Mouse (Mus musculus): ENCODE measurements around the gene Mical3. TPM values are rescaled to one million over a fixed set of nuclear protein-coding genes. Genes with fewer than 3 reads are reported as not detected.

Gene Mical3
- total and polyA plus RNA-seq, 2 experiments, result 5.8 to 7.9 TPM

DNA sequence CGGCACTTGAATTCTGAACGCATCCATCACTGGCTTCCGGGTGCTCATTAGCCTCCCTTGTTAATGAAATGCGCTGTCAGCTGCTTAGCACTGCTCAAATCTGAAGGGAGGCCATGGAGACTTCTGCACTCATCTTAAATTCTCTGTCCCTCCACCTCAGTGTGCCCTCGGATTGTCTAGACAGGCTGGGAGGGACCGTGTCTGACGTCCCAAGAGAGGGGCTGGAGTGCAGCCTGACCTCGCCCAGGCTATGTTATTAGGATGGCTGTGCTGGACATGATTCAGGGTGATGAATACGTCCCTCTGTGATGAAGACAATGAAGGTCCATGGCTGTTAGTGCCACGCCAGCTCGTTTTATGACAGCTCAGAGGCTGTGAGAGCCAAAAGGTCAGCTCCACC is 153.8 kb downstream of the Mical3 start:
- no peaks in the 10 kb centered on the region; the same call in 1 of the 2 replicates for H3K36me3 ChIP-seq (ENCODE audit: control insufficient read depth, insufficient read depth, low read length)
- no peak overlapping the region for H3K9ac ChIP-seq (ENCODE audit: low read depth, low read length)
- no peak overlapping the region for H3K4me3 ChIP-seq (ENCODE audit: insufficient read depth, low read depth, low read length)
- DNase-seq (ENCODE audit: extremely low read depth, low read depth, low spot score), result no peak
- H3K27me3 ChIP-seq (ENCODE audit: control insufficient read depth, insufficient read depth, low read length), result no peaks in the 10 kb centered on the region
- 89% methylated on average over 11 of the region's 11 CpGs for WGBS
- peaks cover 3% of the 10 kb centered on the region; the same call in 1 of the 2 replicates for H3K4me1 ChIP-seq (ENCODE audit: control insufficient read depth, insufficient read depth, low read length)
- H3K79me2 ChIP-seq (ENCODE audit: control insufficient read depth, insufficient read depth, low read length), result no peaks in the 10 kb centered on the region
- no peak for TF ChIP-seq POLR2A (IDR thresholded peaks at IDR 0.05; ENCODE audit: extremely low read depth, insufficient read depth, low read length)
- H3K27ac ChIP-seq (replicated peaks; ENCODE audit: insufficient read depth, low read depth, low read length), result no peak overlapping the region

- no peaks in the 10 kb centered on the region for H3K79me2 ChIP-seq (ENCODE audit: control insufficient read depth, insufficient read depth, low read length)
- 91% methylated on average over 12 of the region's 12 CpGs for WGBS
- H3K36me3 ChIP-seq (ENCODE audit: control insufficient read depth, insufficient read depth, low read length), result no peaks in the 10 kb centered on the region; the same call in 1 of the 2 replicates
- peaks cover 3% of the 10 kb centered on the region; the same call in 1 of the 2 replicates for H3K4me1 ChIP-seq (ENCODE audit: control insufficient read depth, insufficient read depth, low read length)
- no peak overlapping the region for H3K9ac ChIP-seq (ENCODE audit: low read depth, low read length)
- no peak for TF ChIP-seq POLR2A (IDR thresholded peaks at IDR 0.05; ENCODE audit: extremely low read depth, insufficient read depth, low read length)
- TF ChIP-seq CTCF (IDR thresholded peaks at IDR 0.05; ENCODE audit: low read depth, low read length), result no peak
- DNase-seq (ENCODE audit: extremely low read depth, low read depth, low spot score), result no peak
- no peaks in the 10 kb centered on the region for H3K27me3 ChIP-seq (ENCODE audit: control insufficient read depth, insufficient read depth, low read length)
- no peak overlapping the region for H3K4me3 ChIP-seq (ENCODE audit: insufficient read depth, low read depth, low read length)
- no peak overlapping the region for H3K27ac ChIP-seq (replicated peaks; ENCODE audit: insufficient read depth, low read depth, low read length)
Measured at GRCm38 (mm10) chr6:120976097-120976496, 154.7 kb downstream of the Mical3 start.

DNA sequence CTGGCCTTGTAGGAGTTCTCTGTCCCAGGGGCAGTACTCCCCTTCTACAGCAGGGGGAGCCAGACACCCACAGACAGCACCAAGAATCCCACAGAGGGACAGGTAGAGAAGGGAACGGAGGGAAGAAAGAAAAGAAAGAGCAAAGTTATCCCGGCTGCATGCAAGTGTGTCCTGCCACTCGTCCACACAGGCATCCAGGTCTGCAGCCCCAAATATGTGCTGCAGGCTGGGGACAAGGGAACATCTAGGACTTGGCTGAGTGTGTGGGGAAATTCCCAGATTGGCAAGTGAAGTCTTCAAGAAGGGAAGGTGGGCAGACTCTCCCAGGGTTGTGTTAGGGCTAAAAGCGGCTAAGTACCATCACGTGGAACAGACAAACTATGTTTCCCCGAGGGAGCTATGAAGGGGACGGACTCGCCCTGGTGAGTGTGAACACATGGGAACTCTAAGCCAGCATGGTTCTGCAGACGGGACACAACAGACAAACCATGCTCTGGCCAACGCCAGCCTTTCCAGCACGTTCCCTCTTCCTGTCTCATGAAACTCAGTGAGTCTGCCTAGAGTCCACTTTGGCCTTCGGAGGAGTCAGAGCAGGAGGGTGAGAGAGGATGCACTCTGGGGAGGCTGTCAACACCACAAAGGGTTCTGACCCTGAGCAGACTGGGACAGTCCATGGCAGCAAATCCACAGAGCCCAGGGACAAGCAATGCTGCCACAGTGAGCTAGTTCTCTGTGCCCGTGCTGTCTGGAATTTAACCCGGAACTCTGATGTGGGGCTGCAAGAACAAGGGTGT is 158.8 kb downstream of the Mical3 start:
- H3K4me3 ChIP-seq (ENCODE audit: insufficient read depth, low read depth, low read length), result no peak overlapping the region
- peaks cover 3% of the 10 kb centered on the region; the same call in 1 of the 2 replicates for H3K36me3 ChIP-seq (ENCODE audit: control insufficient read depth, insufficient read depth, low read length)
- no peaks in the 10 kb centered on the region for H3K79me2 ChIP-seq (ENCODE audit: control insufficient read depth, insufficient read depth, low read length)
- peak; percentile 41 for DNase-seq (ENCODE audit: extremely low read depth, low read depth, low spot score)
- H3K27me3 ChIP-seq (ENCODE audit: control insufficient read depth, insufficient read depth, low read length), result no peaks in the 10 kb centered on the region
- no peak overlapping the region for H3K27ac ChIP-seq (replicated peaks; ENCODE audit: insufficient read depth, low read depth, low read length)
- no peak overlapping the region for H3K9ac ChIP-seq (ENCODE audit: low read depth, low read length)
- peak; percentile 98 for TF ChIP-seq CTCF (IDR thresholded peaks at IDR 0.05; ENCODE audit: low read depth, low read length)
- TF ChIP-seq POLR2A (IDR thresholded peaks at IDR 0.05; ENCODE audit: extremely low read depth, insufficient read depth, low read length), result no peak
- 62% methylated on average over 14 of the region's 14 CpGs for WGBS
- H3K4me1 ChIP-seq (ENCODE audit: control insufficient read depth, insufficient read depth, low read length), result no peaks in the 10 kb centered on the region

GRCm38 (mm10) chr6:120970939-120971796 is 159.6 kb downstream of the Mical3 start:
- WGBS, result 73% methylated on average over 8 of the region's 8 CpGs
- Histone ChIP-seq H3K4me3 (ENCODE audit: insufficient read depth, low read depth, low read length) (no peak overlapping the region), H3K79me2 (ENCODE audit: control insufficient read depth, insufficient read depth, low read length) (no peaks in the 10 kb centered on the region), H3K4me1 (ENCODE audit: control insufficient read depth, insufficient read depth, low read length) (no peaks in the 10 kb centered on the region), H3K27ac (replicated peaks; ENCODE audit: insufficient read depth, low read depth, low read length) (no peak overlapping the region), H3K36me3 (ENCODE audit: control insufficient read depth, insufficient read depth, low read length) (peaks cover 3% of the 10 kb centered on the region; the same call in 1 of the 2 replicates), H3K9ac (ENCODE audit: low read depth, low read length) (no peak overlapping the region), H3K27me3 (ENCODE audit: control insufficient read depth, insufficient read depth, low read length) (no peaks in the 10 kb centered on the region)
- TF ChIP-seq POLR2A (IDR thresholded peaks at IDR 0.05; ENCODE audit: extremely low read depth, insufficient read depth, low read length), result no peak
- no peak for TF ChIP-seq CTCF (IDR thresholded peaks at IDR 0.05; ENCODE audit: low read depth, low read length)
- DNase-seq (ENCODE audit: extremely low read depth, low read depth, low spot score), result no peak

DNA sequence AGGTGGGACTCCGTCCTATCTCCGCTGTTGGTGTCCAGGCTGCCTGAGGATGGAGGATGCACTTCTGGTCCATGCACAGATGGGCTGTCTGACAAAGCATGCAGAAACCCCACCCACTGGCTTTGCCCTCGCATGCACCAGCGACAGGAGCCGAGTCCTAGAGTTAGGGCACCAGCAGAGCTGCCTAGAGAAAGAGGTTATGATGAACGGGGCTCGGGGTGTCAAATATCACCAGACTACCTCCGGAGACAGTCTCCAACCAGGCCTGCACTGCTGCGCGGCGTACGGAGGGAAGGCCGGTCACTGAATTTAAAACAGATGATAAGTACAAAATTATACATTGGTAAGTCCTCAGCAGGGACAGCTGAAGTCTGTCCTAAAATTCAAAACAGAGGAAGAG is 165.0 kb downstream of the Mical3 start:
- TF ChIP-seq CTCF (IDR thresholded peaks at IDR 0.05; ENCODE audit: low read depth, low read length) (no peak), POLR2A (IDR thresholded peaks at IDR 0.05; ENCODE audit: extremely low read depth, insufficient read depth, low read length) (no peak)
- peaks cover 2% of the 10 kb centered on the region; the same call in 1 of the 2 replicates for H3K36me3 ChIP-seq (ENCODE audit: control insufficient read depth, insufficient read depth, low read length)
- H3K9ac ChIP-seq (ENCODE audit: low read depth, low read length), result no peak overlapping the region
- no peak overlapping the region for H3K27ac ChIP-seq (replicated peaks; ENCODE audit: insufficient read depth, low read depth, low read length)
- no peak overlapping the region for H3K4me3 ChIP-seq (ENCODE audit: insufficient read depth, low read depth, low read length)
- 92% methylated on average over 13 of the region's 13 CpGs for WGBS
- DNase-seq (ENCODE audit: extremely low read depth, low read depth, low spot score), result no peak
- no peaks in the 10 kb centered on the region for H3K27me3 ChIP-seq (ENCODE audit: control insufficient read depth, insufficient read depth, low read length)
- H3K4me1 ChIP-seq (ENCODE audit: control insufficient read depth, insufficient read depth, low read length), result no peaks in the 10 kb centered on the region
- no peaks in the 10 kb centered on the region for H3K79me2 ChIP-seq (ENCODE audit: control insufficient read depth, insufficient read depth, low read length)

Data from liver, adult 2 months (tissue).